Mouse (Mus musculus) spleen, postnatal 14 days (tissue): ENCODE measurements at regions not wholly inside any gene's neighbourhood (a gene's known extent, or its start where the extent isn't known, plus 50 kb on each side); places are given as distances from the start of the nearest gene placed in this dataset.

ENCODE experiments used
- DNase-seq, 2 experiments: peaks; one replicate each; pipeline ENCODE4 v3.0.0; 2021 to 2022; ENCODE audit warnings: low spot score in 2 of 2

DNA sequence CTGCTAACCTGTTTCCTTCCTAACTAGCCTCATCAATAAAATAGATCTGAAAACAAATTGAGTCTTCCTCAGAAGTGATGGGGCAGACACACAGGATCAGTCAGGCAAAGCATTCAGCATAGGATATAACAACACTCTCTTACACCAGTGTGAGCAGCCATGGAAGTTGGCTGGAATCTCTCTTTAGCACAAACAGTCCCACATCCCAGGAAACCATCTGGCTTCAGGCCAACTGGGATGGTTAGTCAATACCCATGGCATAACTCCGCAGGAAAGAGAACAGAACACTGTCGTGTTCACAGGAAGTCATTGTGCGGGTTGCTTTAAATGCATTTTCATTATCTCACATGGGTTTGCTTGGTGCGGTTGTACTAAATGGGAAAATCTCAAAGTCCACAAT lies 256.2 kb upstream of the Rag2 start:
- no peak for DNase-seq

DNA sequence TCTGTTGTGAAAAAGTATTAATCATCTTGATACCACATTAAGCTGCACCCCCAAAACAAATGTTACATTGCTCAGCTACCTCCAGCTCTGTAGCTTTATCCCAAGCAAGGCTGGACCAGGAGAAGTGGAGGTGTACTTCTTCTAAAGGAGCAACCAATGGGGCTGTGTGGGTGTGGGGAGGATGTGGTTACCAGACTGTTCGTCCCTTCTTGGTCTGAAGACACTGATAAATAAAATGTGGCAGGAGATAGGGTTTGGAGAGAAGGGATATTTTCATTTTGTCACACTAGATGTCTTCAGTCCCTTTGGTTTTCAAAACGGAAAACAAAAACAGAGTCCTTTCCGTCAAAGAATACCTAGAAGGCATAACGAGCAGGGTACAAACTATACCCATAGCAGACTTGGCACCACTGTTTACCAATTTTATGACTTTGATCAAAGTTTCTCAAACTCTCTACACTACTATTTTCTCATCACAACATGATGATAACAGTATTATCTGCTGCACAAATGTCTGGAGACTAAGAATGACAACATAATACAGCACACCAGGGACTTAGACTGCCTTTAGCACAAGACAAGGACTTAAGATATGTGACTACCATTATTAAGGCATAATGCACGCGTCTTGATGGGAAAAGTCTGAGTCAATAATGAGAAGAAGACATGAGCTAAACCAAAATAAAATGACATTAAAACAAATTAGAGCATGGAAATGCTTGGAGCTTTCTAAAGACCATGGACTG lies 253.4 kb upstream of the Rag2 start:
- no peak for DNase-seq

DNA sequence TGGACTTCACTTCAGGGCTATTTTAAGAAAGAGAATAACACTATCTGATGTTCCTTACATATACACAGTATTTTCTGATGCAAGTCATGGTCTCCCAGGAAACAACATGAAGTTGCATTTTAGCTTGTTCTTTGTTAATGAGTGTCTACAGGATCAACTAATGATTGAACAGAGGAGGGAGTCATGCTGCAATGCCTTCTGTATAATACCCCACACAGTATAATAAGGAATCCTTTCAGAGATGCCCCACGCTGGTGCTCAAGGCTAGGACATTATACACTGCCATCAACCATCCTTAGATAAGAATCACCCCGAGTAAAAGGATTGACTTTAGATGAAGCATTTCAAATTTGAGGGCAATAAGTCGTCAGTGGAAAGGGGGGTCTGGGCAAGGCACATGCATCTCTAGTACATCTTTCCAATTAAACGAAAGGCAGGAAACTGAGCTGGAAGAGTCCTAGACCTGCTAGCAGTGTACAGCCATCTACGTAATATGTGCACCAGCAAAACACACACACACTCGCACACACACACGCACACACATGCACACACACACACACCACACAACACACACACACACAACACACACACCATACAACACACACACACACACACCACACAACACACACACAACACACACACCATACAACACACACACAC lies 252.6 kb upstream of the Rag2 start:
- no peak for DNase-seq

DNA sequence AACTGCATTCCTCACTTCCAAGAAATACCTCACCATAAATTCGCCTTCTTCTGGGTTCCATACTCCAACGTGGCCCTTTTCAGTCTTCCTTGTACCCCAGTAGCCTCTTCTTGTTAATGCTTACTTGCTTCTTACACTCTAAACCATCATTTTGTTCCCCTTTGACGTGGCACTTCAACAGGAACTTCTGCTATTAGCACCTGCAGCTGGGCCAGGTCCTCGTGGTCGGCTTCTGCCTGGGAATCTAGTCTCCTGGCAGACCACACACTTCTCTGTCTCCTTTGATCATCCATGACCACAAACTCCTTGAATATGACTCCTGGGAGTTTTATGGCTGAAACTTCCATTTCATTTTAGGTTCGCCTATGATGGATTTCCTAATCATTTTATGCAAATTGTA lies 243.9 kb upstream of the Rag2 start:
- no peak for DNase-seq

DNA sequence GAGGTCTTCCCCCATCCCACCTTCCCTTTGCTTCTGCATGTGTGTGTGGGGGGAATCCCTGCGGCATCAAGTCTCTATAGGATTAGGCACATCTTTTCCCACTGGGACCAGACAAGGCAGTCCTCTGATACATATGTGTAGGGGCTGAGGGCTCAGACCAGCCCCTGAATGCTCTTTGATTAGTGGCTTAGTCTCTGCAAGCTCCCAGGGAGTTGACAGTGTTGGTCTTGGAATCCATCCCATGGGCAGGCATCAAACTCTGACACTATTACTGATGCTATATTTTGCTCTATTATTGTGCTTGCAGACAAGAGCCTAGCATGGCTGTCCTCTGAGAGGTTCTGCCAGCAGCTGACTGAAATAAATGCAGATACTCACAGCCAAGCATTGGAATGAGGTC lies 209.5 kb upstream of the Rag2 start:
- no peak for DNase-seq

DNA sequence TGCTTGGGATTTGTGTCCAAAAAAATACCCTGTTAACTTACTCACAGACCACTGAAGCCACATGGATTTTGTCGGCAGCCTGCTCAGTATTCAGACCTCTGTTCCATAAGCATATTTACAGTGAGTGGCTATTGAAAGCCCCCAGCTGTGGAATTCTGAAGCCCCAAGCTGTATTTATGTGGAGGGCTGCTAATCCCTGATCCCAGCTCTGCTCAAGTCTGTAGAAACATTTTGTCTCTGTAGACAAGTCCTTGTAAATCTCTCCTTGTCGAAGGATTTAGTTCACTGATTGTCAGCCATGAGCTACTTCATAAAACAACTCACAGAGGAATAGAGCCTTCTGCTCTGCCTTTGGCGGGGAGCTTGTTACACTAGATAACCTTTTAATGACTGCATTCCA lies 207.8 kb upstream of the Rag2 start:
- DNase-seq: no peak

DNA sequence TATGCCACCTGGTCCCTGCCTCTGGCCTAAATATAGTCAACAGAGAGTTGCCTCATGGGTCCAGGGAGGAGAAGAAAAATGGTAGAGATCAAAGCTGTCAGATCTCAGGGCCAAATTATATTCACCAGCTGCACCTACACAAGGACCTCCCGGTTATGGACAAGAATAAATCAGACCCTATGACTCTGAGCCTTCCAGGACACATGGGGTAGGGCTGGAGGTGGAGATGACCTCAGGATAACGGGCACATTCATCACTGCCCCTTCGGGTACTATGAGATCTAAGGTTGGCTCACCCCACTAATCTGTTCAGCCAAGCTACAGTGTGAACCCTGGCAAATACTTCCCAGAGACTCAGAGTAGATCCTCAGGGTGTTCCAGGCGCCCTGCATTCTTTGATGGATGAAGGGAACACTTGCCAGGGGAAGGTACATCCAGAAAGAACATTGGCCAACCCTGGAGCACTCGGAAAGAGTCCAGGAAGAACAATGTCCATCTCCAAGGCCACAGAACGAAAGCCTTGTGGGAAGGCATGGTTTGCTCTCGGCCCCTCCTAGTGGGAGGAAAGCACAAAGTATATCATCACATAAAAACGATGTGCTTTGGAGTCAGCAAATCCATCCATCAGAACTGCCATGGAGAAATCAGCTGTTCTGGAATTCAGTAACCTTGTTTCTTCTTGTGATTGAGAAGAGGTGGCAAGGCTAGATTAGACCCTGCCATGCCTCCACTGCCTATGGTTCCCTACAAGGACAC lies 191.2 kb upstream of the Rag2 start:
- no peak for DNase-seq

DNA sequence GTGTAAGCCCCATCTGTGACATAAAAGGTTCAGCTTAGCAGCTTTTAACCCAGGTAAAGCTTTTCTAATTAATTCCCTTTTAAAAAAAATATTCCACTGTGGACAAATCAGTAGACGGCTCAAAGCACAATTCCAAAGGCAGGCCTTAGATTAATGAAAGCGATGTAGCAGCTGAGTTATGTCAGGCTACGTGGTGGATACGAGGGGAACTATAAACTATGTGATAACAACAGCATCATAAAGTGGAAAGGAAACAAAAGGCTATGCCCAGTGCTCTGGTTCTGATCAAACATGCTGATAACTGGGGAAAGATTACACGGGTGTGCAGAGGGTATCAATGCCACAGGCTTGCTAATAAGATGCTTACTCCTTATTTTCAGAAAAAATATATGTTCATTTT lies 184.3 kb upstream of the Rag2 start:
- no peak for DNase-seq

DNA sequence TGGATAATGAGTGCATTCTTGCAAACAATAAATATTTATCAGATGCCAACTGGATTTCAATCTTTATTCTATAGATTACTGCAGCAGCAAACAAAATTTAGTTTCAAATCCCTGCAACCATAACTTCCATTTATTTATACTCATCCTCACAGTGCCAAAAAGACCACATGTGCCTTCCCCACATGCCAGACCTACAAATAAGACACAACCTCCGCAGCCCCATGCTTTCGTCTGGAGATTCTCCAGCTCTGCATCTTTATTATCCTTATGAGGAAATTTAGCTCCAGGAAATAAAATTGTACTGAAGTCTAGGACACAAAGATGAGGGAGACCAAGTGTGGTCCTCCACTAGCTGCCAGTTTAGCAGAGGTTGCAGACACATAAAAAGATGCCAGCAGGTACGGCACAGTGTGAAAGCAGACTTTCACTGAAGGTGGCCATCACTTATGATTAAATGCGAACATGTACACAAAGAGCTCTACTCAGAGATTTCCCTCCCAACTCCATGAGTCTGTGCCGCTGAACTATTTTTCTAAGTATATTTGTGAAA lies 183.4 kb upstream of the Rag2 start:
- DNase-seq: no peak

DNA sequence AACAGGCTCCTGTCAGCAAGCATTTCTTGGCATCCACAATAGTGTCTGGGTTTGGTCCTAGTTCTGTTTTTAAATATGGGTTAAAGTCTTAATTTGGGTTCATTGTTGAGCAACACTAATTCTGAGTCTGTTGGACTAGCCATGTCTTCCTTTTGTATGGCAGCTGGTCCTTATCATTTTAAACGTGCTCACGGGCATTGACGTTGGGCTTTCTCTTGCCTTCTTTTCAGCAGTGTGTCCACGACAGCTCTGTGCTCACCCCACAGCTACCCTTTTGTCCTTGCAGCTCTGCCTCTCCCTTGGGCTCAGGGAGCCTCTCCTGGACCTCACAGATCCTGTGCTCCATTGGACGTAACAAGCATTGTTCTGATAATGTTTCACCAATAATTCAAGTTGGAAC lies 168.9 kb upstream of the Rag2 start:
- DNase-seq: no peak

DNA sequence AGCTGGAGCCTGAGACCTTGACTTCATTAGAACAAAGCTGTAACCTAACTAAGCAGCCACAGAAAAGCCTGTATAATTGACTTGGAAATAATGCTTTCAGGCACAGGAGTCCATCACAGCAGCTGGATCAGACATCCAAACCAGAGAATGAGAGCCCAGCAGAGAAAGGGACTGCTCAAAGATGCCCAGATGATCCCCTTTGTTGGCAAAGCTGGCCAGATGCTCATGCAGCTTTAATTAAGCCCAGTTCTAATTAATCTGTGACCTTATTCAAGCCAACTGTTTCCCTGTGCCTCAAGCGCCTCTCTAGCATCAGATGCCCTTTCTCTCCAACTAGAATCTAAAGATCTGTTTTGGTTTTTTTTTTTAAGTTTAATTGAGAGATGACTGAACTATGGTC lies 165.6 kb upstream of the Rag2 start:
- DNase-seq: no peak

DNA sequence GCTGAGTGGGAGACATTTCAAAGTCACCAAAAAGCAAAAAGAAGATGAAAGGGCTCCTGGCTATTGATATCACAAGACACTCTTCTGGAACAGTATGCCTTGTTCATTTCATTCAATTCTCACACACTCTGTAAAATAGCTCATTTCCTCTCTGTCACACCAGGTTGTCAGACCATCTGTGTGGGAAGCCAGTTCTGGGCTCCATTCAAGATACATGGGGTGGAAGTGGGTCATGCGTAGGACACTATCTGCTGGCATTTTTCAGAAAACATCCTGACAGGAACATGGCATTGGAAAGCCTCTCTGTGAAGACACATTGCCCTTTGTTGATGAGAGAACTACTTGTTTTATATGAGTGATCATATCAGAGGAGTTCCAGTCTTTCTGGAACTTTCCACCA lies 162.1 kb upstream of the Rag2 start:
- no peak for DNase-seq

DNA sequence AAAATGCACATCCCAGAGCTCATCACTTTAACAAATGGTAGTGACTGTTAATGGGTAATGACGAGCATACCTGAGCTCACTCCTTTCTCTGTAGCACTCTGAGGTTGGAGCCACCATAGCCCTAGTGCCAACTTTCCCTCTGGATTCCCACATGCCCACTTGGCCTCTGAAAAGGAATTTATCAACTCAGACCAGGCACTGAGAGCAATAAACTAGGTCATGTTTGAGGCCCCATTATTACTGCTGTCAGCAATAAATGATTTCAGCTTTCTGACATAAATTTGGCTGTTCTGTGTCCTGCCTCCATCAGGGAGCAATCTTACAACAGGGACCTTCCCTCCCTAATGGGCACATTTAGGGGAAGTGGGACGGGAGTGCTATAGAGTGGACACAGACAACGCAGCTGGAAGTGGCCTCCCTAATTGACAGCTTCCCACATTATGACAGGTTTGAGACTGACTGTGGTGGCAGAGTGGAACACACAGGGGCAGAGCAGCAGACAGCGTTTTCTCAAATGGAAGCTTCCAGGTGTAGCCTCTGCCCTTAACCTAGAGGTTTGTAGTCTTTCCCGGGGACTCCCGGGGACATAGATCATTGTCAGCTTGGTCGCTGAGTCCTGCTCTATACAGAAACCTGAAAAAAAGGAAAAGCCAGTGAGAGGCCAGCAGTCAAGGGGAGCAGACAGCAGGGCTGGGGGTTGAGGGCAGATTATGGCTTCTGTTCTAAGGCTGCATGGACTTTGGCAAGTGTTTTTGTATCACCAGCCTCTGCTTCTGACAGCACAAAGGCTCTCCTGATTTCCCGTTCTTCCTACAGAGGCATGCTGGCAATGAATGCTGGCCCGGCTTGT lies 160.0 kb upstream of the Rag2 start:
- DNase-seq: no peak

DNA sequence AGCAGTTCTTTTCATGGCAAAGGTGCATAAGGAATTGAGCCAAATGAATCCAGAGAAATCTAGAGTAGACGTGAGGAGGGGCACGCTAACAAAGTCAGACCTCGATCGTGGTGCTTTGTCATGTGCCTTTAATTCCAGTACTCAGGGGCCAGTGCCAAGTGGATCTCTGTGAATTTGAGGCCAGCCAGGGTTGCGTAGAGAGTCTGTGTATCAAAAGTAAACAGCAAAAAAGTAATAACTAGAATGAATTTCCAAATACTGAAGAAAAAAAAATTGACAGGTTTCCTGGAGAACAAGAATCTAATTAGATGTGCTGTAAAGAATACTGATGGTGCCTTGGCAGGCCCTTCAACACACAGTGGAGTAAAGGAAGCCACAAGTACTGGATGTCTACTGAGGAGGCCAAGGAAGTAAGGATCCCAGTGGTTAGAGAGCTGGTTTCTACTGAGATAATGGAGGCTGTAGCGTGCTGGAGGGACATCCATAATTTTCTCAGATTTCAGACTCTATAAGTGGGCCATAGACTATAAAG lies 153.9 kb upstream of the Rag2 start:
- DNase-seq: no peak

DNA sequence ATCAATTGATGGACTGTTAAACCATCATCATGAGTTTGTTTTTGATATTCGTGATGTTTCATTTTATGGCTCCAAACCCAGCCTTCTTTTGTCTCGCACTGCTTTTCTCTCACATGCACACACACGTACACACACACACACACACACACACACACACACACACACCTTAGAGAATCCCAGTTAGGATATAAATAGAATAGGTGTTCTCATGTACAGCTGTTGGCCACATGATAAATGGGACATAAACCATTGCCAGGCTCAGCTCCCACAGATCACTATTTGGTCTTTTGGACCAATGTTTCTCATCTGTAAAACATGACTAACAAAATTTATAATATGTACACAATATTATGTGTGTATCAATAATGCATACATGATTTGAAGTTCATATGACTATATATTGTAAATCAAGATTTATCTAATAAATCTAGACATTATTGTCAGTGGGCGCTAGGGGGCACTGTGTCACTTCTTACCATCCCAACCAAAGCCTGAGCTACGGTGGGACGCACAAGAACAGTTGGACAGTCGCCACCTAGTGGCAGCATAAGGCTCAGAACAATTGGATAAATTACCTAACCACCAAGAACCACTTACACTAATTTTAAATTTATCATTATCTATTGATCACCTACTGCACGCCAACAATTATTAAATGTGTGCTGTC lies 151.9 kb upstream of the Rag2 start:
- peak; percentile 50 to 65 for DNase-seq

DNA sequence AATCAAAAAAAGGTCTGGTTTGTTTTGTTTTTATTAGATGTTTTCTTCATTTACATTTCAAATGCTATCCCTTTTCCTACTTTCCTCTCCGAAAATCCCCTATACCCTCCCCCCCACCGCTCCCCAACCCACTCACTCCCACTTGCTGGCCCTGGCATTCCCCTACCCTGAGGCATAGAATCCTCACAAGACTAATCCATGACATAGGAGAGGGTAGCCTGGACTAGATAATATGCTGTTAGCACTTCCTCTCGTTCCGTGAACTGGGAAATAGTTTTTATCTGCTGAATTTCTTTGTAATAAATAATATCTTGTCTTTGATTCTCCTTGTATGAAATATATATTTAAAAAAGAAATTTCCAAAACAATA lies 151.4 kb upstream of the Rag2 start:
- no peak for DNase-seq

DNA sequence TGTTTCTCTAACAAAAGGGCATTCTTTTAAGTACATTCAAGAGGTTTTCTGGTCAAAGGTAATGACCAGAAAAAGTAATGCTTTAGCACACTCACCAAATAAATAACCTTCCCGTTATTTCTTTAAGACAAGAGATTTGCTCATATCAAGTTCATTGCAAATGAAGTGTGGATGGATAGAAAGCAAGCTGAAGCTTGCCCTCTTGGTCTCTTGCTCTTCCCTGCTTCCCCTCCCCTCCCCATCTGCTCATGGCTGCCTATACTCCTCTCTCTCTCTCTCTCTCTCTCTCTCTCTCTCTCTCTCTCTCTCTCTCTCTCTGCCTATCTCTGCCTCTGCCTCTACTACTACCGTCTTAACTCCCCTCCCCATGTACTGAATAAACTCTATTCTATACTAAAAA lies 147.7 kb upstream of the Rag2 start:
- no peak for DNase-seq

DNA sequence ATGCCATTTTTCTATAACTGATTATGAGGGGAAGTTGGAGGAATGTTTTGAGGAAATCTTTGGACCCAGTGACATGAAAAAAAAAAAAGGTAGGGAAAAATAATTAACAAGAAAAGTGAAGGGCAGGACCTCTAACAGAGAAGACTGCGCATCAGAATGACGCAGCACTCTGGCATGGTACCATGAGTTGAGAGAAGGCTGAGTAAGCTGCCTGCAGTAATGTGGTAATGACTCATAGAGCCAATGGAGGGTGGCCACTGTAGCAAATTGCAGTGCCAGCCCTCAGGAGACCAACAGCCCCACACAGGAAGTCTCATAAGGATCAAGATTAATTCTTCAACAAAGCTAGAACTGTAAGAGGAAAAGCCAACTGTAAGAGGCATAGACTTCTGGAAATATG lies 134.3 kb upstream of the Rag2 start:
- DNase-seq: no peak

DNA sequence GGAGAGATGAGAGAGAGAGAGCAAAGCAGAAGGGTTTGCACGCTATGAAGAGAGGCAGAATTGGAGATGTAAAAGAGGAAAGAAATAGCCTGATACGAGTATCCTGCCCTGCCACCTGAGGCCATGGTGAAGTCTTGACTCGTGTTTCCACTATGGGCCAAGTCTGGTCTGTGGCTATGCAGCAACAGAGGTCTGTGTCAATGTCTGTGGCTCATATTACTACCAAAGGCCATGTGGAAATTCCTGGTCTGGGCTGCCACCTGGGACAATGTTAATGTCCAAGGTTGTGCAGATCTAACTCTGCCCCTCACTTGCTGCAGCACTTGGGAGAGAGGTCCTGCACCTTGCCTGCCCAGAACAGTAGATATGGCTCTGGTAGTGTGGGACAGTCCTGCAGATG lies 132.8 kb upstream of the Rag2 start:
- DNase-seq: no peak

DNA sequence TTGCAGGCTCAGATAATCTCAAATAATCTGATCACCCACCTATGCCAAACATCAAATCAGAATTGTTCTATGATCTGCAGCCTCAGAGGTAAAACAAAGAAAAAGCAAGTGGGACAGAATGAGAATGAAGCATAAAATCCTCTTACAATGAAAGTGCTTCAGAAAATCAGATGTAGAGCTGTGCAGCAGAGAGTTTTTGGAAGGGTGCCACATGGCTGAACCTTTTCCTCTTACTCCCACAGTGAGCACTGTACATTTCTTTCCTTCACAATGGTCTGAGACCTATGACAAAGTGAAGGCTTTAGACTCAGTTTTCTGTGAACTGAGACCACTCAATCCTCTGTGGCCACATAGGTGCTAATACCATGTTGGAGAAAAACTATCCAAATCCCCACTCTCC lies 116.4 kb upstream of the Rag2 start:
- no peak for DNase-seq
